Mouse (Mus musculus): ENCODE results near the gene Gstt4. TPM values are rescaled to one million over a fixed set of nuclear protein-coding genes. Genes with fewer than 3 reads are reported as not detected.
A peak's percentile ranks its signal among the peaks of the same experiment; 100 is the strongest.

Gstt4 gene
- total and polyA plus RNA-seq, 3 experiments: not detected

DNA sequence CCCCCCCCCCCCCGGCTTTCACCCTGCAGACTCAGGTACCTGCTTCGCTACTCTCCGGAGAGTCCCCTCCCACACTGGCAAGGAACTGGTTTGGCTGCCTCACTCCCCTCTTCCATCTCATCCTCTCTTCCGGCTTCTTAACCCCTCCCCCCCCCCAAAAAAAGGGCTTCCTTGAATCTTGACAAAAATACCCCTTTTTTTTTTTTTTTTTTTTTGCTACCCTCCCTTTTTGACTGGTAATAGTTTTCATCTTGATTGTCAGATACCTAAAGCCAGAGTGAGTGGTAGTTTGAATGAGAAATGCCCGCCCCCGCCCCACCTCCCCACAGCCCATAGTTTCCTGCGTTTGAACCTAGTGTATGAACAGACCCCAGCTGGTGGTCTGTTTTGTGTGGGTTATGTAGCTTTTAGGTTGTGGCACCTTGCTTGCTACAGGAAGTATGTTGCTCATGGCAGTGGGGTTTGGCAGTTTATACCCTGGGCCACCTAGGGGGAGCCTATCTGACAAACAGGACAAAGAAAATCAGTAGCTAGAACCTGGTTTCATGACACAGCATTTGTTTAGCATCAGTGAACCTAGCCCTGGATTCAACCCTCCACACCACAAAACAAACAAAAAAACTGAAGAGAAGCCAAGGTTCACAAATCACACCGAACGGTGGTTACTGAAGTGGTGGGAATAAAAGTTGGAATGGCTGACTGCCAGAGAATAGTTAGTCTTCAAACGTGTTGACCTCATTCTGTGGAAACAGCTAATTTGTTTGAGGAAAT, 13.6 kb upstream of the Gstt4 start:
- Histone ChIP-seq H3K9ac (ENCODE audit: control insufficient read depth, low read depth, low read length, poor library complexity, severe bottlenecking) (peak overlapping the region; percentile 86), H3K27me3 (ENCODE audit: control insufficient read depth in 1 of 2, insufficient read depth in 2 of 2, low read length in 2 of 2) (no peaks in the 10 kb centered on the region), H3K36me3 (ENCODE audit: control insufficient read depth in 1 of 2, insufficient read depth in 2 of 2, low read length in 2 of 2) (peaks cover 0 to 18% of the 10 kb centered on the region in 2 experiments; a peak in 2 of 4 replicates), H3K79me2 (ENCODE audit: control insufficient read depth, insufficient read depth, low read length, poor library complexity) (no peaks in the 10 kb centered on the region; the same call in 1 of the 2 replicates), H3K4me3 (ENCODE audit: control insufficient read depth in 1 of 2, insufficient read depth in 1 of 2, low read depth in 2 of 2, low read length in 2 of 2) (peak overlapping the region; percentile 38 to 43), H3K4me1 (ENCODE audit: control insufficient read depth in 1 of 2, insufficient read depth in 2 of 2, low read length in 2 of 2) (peaks cover 6 to 22% of the 10 kb centered on the region in 2 experiments), H3K27ac (ENCODE audit: control insufficient read depth, low read depth, low read length) (peak overlapping the region; percentile 99), H3K9me3 (replicated peaks; ENCODE audit: insufficient read depth, low read length) (no peaks in the 10 kb centered on the region)
- TF ChIP-seq EP300 (IDR thresholded peaks at IDR 0.05; ENCODE audit: low read depth in 1 of 2, low read length in 2 of 2): peak in 1 of 2 experiments; percentile 42; a peak in 1 of 4 replicates
- no peak for TF ChIP-seq RAD21 (IDR thresholded peaks at IDR 0.05; ENCODE audit: low read depth, low read length)
- TF ChIP-seq MEF2A (IDR thresholded peaks at IDR 0.05; ENCODE audit: extremely low read depth, insufficient replicate concordance, low read depth, low read length, poor library complexity, severe bottlenecking): no peak
- 0 out of 2 replicates have a peak, but pooled peaks have one; percentile 0 for TF ChIP-seq ETS1 (IDR thresholded peaks at IDR 0.05; ENCODE audit: low read depth, low read length)
- peak; percentile 90 for TF ChIP-seq ZNF384 (IDR thresholded peaks at IDR 0.05; ENCODE audit: low read depth, low read length)
- TF ChIP-seq RCOR1 (IDR thresholded peaks at IDR 0.05; ENCODE audit: low read depth, low read length): peak; percentile 69; the same call in 1 of the 2 replicates
- TF ChIP-seq MAZ (IDR thresholded peaks at IDR 0.05; ENCODE audit: low read depth, low read length): peak; percentile 68
- TF ChIP-seq ZMIZ1 (IDR thresholded peaks at IDR 0.05; ENCODE audit: low read depth, low read length): peak; percentile 55; the same call in 1 of the 2 replicates
- TF ChIP-seq MAFK (IDR thresholded peaks at IDR 0.05; ENCODE audit: borderline replicate concordance, low read depth, low read length): no peak
- no peak for TF ChIP-seq POLR2AphosphoS2 (IDR thresholded peaks at IDR 0.05; ENCODE audit: low read length)
- no peak for TF ChIP-seq GATA1 (IDR thresholded peaks at IDR 0.05; ENCODE audit: low read depth, low read length)
- 0 out of 2 replicates have a peak, but pooled peaks have one; percentile 6 for TF ChIP-seq SMC3 (IDR thresholded peaks at IDR 0.05; ENCODE audit: low read depth, low read length)
- TF ChIP-seq HCFC1 (IDR thresholded peaks at IDR 0.05; ENCODE audit: low read depth, low read length): peak; percentile 66; the same call in 1 of the 2 replicates
- no peak for TF ChIP-seq BHLHE40 (IDR thresholded peaks at IDR 0.05; ENCODE audit: borderline replicate concordance, low read depth, low read length)
- no peak for TF ChIP-seq MAX (IDR thresholded peaks at IDR 0.05; ENCODE audit: low read length)
- TF ChIP-seq TBP (IDR thresholded peaks at IDR 0.05; ENCODE audit: low read depth, low read length): 0 out of 2 replicates have a peak, but pooled peaks have one; percentile 41
- no peak for TF ChIP-seq ZC3H11A (IDR thresholded peaks at IDR 0.05; ENCODE audit: low read depth, low read length)
- peak; percentile 69 for TF ChIP-seq SIN3A (IDR thresholded peaks at IDR 0.05; ENCODE audit: low read length)
- TF ChIP-seq MYB (IDR thresholded peaks at IDR 0.05; ENCODE audit: low read depth, low read length): peak; percentile 33; the same call in 1 of the 2 replicates
- TF ChIP-seq CTCF (IDR thresholded peaks at IDR 0.05 in 2 of 3, conservative IDR thresholded peaks at IDR 0.05 in 1 of 3; ENCODE audit: control insufficient read depth in 1 of 3, insufficient read depth in 1 of 3, low read depth in 2 of 3, low read length in 3 of 3, poor library complexity in 1 of 3, severe bottlenecking in 1 of 3): peak in 1 of 3 experiments; percentile 33; a peak in 2 of 6 replicates
- 0 out of 2 replicates have a peak, but pooled peaks have one; percentile 37 for TF ChIP-seq ELF1 (IDR thresholded peaks at IDR 0.05; ENCODE audit: low read depth, low read length)
- DNase-seq (ENCODE audit: low read depth, low spot score): peak; percentile 83
